Mouse (Mus musculus) monocyte, adult 2 months (primary cell): ENCODE measurements around the gene Kdm6b.

ENCODE experiments used
- DNase-seq, 2 experiments: peaks; one replicate each; pipeline ENCODE4 v3.0.0; 2022; ENCODE audit warnings: low spot score in 2 of 2, low read depth in 1 of 2

Gene Kdm6b

GRCm38 (mm10) chr11:69390400-69391034, 23.0 kb downstream of the Kdm6b start:
- DNase-seq, result peak in 1 of 2 experiments; percentile 30

- DNase-seq, result no peak
Observed at GRCm38 (mm10) chr11:69389531-69390399, 23.7 kb downstream of the Kdm6b start.

- no peak for DNase-seq
Observed at GRCm38 (mm10) chr11:69388680-69389079, 24.8 kb downstream of the Kdm6b start.

GRCm38 (mm10) chr11:69386758-69387157, 26.7 kb downstream of the Kdm6b start:
- DNase-seq, result no peak

- no peak for DNase-seq
Observed at GRCm38 (mm10) chr11:69384979-69385378, 28.5 kb downstream of the Kdm6b start.

- DNase-seq, result no peak
Observed at GRCm38 (mm10) chr11:69382478-69383105, 30.9 kb downstream of the Kdm6b start.

- no peak for DNase-seq
Observed at GRCm38 (mm10) chr11:69381356-69381755, 32.1 kb downstream of the Kdm6b start.

GRCm38 (mm10) chr11:69379600-69379999, 33.9 kb downstream of the Kdm6b start:
- DNase-seq, result no peak

- DNase-seq, result no peak
Observed at GRCm38 (mm10) chr11:69377766-69378165, 35.7 kb downstream of the Kdm6b start.

- DNase-seq, result no peak
Observed at GRCm38 (mm10) chr11:69375646-69376045, 37.8 kb downstream of the Kdm6b start.

- no peak for DNase-seq
Observed at GRCm38 (mm10) chr11:69373223-69373965, 40.1 kb downstream of the Kdm6b start.

GRCm38 (mm10) chr11:69372780-69373170, 40.7 kb downstream of the Kdm6b start:
- DNase-seq, result no peak

GRCm38 (mm10) chr11:69372056-69372779, 41.3 kb downstream of the Kdm6b start:
- DNase-seq, result no peak

GRCm38 (mm10) chr11:69371601-69372000, 41.9 kb downstream of the Kdm6b start:
- DNase-seq, result no peak

- DNase-seq, result no peak
Observed at GRCm38 (mm10) chr11:69370817-69371215, 42.7 kb downstream of the Kdm6b start.

- no peak for DNase-seq
Observed at GRCm38 (mm10) chr11:69369990-69370816, 43.3 kb downstream of the Kdm6b start.

- DNase-seq, result no peak
Observed at GRCm38 (mm10) chr11:69369215-69369989, 44.1 kb downstream of the Kdm6b start, which contains the start of gene Chd3. Gene Chd3 (minus strand): TSS chr11:69369406.

GRCm38 (mm10) chr11:69368356-69369214, 44.9 kb downstream of the Kdm6b start:
- DNase-seq, result peak in 1 of 2 experiments; percentile 4
